Mouse (Mus musculus) hindbrain, embryonic 11.5 days (tissue): ENCODE measurements around the gene Enpp1. TPM values are rescaled to one million over a fixed set of nuclear protein-coding genes. Genes with fewer than 3 reads are reported as not detected.

ENCODE experiments used
- ATAC-seq: fragments of 200-750 bp; cut with Nextera tagmentation; 2 replicates; pipeline ENCODE4 v1.8.0; 2017; ENCODE audit warnings: mild to moderate bottlenecking, moderate TSS enrichment, moderate library complexity; ENCODE audit not compliant: low FRiP score
- DNase-seq: peaks from one replicate; pipeline ENCODE4 v3.0.0-alpha.2; 2015; ENCODE audit warnings: low spot score
- H3K27ac ChIP-seq: fragments of 300-500 bp; sonication (generic); 2 replicates; pipeline ENCODE4 v1.5.1; 2014; ENCODE audit warnings: mild to moderate bottlenecking, low read depth, low read length
- H3K27me3 ChIP-seq: fragments of 300-500 bp; sonication (generic); 2 replicates; pipeline ENCODE4 v1.6.1; 2014; ENCODE audit warnings: mild to moderate bottlenecking, low read length, moderate library complexity, mixed read lengths; ENCODE audit not compliant: control insufficient read depth, insufficient read depth
- H3K36me3 ChIP-seq: fragments of 300-500 bp; sonication (generic); 2 replicates; pipeline ENCODE4 v1.6.1; 2014; ENCODE audit warnings: mild to moderate bottlenecking, low read length, moderate library complexity, mixed read lengths; ENCODE audit not compliant: control insufficient read depth, insufficient read depth
- H3K4me1 ChIP-seq: fragments of 300-500 bp; sonication (generic); replicated peaks from 2 replicates; pipeline ENCODE4 v1.6.1; 2014; ENCODE audit warnings: low read length, mixed read lengths; ENCODE audit not compliant: control insufficient read depth, insufficient read depth
- H3K4me2 ChIP-seq: fragments of 300-500 bp; sonication (generic); replicated peaks from 2 replicates; pipeline ENCODE4 v1.6.1; 2014; ENCODE audit warnings: mild to moderate bottlenecking, low read depth, low read length
- H3K4me3 ChIP-seq: fragments of 300-500 bp; sonication (generic); 2 replicates; pipeline ENCODE4 v1.5.1; 2014; ENCODE audit warnings: low read depth, low read length
- H3K9ac ChIP-seq: fragments of 300-500 bp; sonication (generic); 2 replicates; pipeline ENCODE4 v1.6.1; 2014; ENCODE audit warnings: low read depth, low read length
- H3K9me3 ChIP-seq: fragments of 300-500 bp; sonication (generic); 2 replicates; pipeline ENCODE4 v1.6.1; 2016; ENCODE audit warnings: low read length; ENCODE audit not compliant: control insufficient read depth
- WGBS: fragments of 180-500 bp; shearing (Covaris S2); extraction: QIAGEN DNeasy Blood & Tissue Kit; methylation state at CpG from one replicate; pipeline ENCODE4 v1.1.7; 2014; 5-methylcytosine and 5-hydroxymethylcytosine counted together
- polyA plus RNA-seq: library from polyadenylated mRNA; unstranded; fragments of >200 nt; fragmentation: Nextera tagmentation; extraction: Ambion mirVana; gene quantifications from 2 replicates; pipeline ENCODE4 v1.2.1, GENCODE M21; 2014

The Enpp1 gene
- polyA plus RNA-seq, 1 experiment from 2014 or later = 1.2 TPM

DNA sequence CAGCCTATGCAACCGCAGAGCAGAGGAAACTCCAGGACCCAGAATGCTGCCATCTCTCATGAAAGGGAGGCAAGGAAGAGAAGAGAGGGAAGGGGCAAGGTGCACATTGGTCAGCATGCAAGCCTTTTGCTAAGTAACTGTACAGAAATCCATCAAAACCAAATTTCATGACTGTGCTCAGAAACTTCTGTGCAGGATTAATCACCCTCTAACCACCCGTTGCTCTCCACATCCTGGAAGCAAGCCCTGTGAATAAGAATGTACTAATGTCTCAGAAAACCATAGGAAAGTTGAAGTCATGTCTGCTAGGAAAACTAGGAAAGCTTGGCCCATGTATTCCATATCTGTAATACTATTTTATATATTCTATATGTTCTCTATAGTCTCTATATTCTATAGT, 27.2 kb upstream of the Enpp1 start:
- Histone ChIP-seq H3K36me3 (no peaks in the 10 kb centered on the region), H3K4me1 (no peaks in the 10 kb centered on the region), H3K9ac (no peak overlapping the region), H3K27ac (no peak overlapping the region), H3K4me3 (no peak overlapping the region), H3K27me3 (no peaks in the 10 kb centered on the region), H3K4me2 (no peak overlapping the region), H3K9me3 (no peaks in the 10 kb centered on the region)
- ATAC-seq (no peak), DNase-seq (no peak)
- 82% methylated on average over 2 of the region's 2 CpGs for WGBS

DNA sequence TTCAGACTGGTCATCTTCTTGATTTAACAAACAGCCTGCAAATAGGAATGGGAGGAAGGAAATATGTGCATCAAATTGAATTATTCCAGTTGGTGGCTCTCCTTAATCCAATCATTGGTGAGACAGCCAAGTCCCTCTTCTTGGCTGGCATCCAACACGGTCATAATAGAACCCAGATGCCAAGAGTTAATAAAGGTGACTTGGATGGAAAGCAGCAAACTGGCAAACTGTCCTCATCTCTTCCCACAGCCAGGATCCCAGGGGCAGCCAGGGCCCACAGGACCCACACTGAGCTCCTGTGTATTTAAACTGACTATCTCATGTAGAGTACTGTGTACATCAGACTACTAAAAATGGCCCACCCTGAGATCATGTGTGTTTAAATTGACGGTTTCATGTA, 26.5 kb upstream of the Enpp1 start:
- Histone ChIP-seq H3K27ac (no peak overlapping the region), H3K36me3 (no peaks in the 10 kb centered on the region), H3K9me3 (no peaks in the 10 kb centered on the region), H3K27me3 (no peaks in the 10 kb centered on the region), H3K9ac (no peak overlapping the region), H3K4me3 (no peak overlapping the region), H3K4me1 (no peaks in the 10 kb centered on the region), H3K4me2 (no peak overlapping the region)
- ATAC-seq (no peak), DNase-seq (no peak)
- WGBS = 98% methylated on average over 2 of the region's 2 CpGs

- no peak for ATAC-seq
- WGBS = 90% methylated on average over 5 of the region's 5 CpGs
Measured at GRCm38 (mm10) chr10:24735027-24735777, 23.2 kb upstream of the Enpp1 start.

GRCm38 (mm10) chr10:24727478-24727877, 15.5 kb upstream of the Enpp1 start:
- no peak overlapping the region for H3K9ac ChIP-seq
- 82% methylated on average over 4 of the region's 4 CpGs for WGBS
- no peaks in the 10 kb centered on the region for H3K9me3 ChIP-seq

More at GRCm38 (mm10) chr10:24735027-24735777, 23.2 kb upstream of the Enpp1 start:
- no peaks in the 10 kb centered on the region for H3K27me3 ChIP-seq
- no peak overlapping the region for H3K4me3 ChIP-seq
- no peak overlapping the region for H3K4me2 ChIP-seq
- no peak overlapping the region for H3K27ac ChIP-seq
- H3K9ac ChIP-seq = no peak overlapping the region
- H3K4me1 ChIP-seq = no peaks in the 10 kb centered on the region
- no peaks in the 10 kb centered on the region for H3K36me3 ChIP-seq
- DNase-seq = no peak
- H3K9me3 ChIP-seq = no peaks in the 10 kb centered on the region

GRCm38 (mm10) chr10:24725197-24725596, 13.2 kb upstream of the Enpp1 start:
- DNase-seq (no peak), ATAC-seq (no peak)

More at GRCm38 (mm10) chr10:24727478-24727877, 15.5 kb upstream of the Enpp1 start:
- Histone ChIP-seq H3K4me2 (no peak overlapping the region), H3K36me3 (no peaks in the 10 kb centered on the region), H3K4me1 (no peaks in the 10 kb centered on the region), H3K4me3 (no peak overlapping the region), H3K27ac (no peak overlapping the region), H3K27me3 (no peaks in the 10 kb centered on the region)
- no peak for DNase-seq
- ATAC-seq = no peak

DNA sequence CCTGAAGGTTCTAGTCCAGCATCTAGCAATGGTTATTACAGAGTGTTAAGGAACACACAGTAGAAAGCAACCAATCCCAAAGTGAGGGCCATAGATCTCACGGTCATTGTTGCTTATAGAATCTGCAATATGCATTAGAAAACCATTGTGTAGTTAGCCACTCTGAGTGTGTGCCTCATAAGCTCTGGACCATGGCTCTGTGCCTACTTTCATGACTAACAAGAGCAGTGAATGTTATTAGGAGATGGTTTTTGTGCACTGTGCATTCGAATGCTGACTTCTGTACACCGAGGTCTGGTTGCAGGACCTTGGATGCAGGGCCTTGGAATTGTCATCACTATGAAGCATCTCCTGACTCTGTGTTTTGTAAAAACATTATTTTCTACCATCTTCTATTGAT, 9.9 kb upstream of the Enpp1 start:
- no peak for ATAC-seq
- Histone ChIP-seq H3K27me3 (no peaks in the 10 kb centered on the region), H3K27ac (no peak overlapping the region), H3K4me1 (no peaks in the 10 kb centered on the region), H3K36me3 (no peaks in the 10 kb centered on the region), H3K9ac (no peak overlapping the region), H3K9me3 (no peaks in the 10 kb centered on the region), H3K4me3 (no peak overlapping the region), H3K4me2 (no peak overlapping the region)
- 85% methylated on average over 3 of the region's 3 CpGs for WGBS
- no peak for DNase-seq

More at GRCm38 (mm10) chr10:24725197-24725596, 13.2 kb upstream of the Enpp1 start:
- no peak overlapping the region for H3K4me2 ChIP-seq
- WGBS = 87% methylated on average over 2 of the region's 2 CpGs
- H3K36me3 ChIP-seq = no peaks in the 10 kb centered on the region
- no peak overlapping the region for H3K4me3 ChIP-seq
- no peaks in the 10 kb centered on the region for H3K4me1 ChIP-seq
- H3K9ac ChIP-seq = no peak overlapping the region
- H3K27ac ChIP-seq = no peak overlapping the region
- H3K9me3 ChIP-seq = no peaks in the 10 kb centered on the region
- H3K27me3 ChIP-seq = no peaks in the 10 kb centered on the region

GRCm38 (mm10) chr10:24719383-24719782, 7.4 kb upstream of the Enpp1 start:
- 90% methylated on average over 4 of the region's 4 CpGs for WGBS

GRCm38 (mm10) chr10:24718720-24719119, 6.8 kb upstream of the Enpp1 start:
- Histone ChIP-seq H3K27me3 (no peaks in the 10 kb centered on the region), H3K4me2 (no peak overlapping the region)

More at GRCm38 (mm10) chr10:24719383-24719782, 7.4 kb upstream of the Enpp1 start:
- H3K36me3 ChIP-seq = no peaks in the 10 kb centered on the region
- no peaks in the 10 kb centered on the region for H3K4me1 ChIP-seq
- no peak overlapping the region for H3K4me3 ChIP-seq
- no peak for DNase-seq
- no peak overlapping the region for H3K4me2 ChIP-seq
- H3K9me3 ChIP-seq = no peaks in the 10 kb centered on the region
- H3K27ac ChIP-seq = no peak overlapping the region
- H3K27me3 ChIP-seq = no peaks in the 10 kb centered on the region
- no peak for ATAC-seq
- H3K9ac ChIP-seq = no peak overlapping the region

GRCm38 (mm10) chr10:24718058-24718457, 6.1 kb upstream of the Enpp1 start:
- no peak overlapping the region for H3K4me3 ChIP-seq
- 55% methylated on average over 14 of the region's 14 CpGs for WGBS
- H3K4me1 ChIP-seq = no peaks in the 10 kb centered on the region
- H3K4me2 ChIP-seq = no peak overlapping the region
- H3K36me3 ChIP-seq = no peaks in the 10 kb centered on the region
- no peak overlapping the region for H3K27ac ChIP-seq
- no peaks in the 10 kb centered on the region for H3K27me3 ChIP-seq
- no peak overlapping the region for H3K9ac ChIP-seq
- ATAC-seq = no peak
- no peak for DNase-seq
- H3K9me3 ChIP-seq = no peaks in the 10 kb centered on the region

More at GRCm38 (mm10) chr10:24718720-24719119, 6.8 kb upstream of the Enpp1 start:
- no peak for ATAC-seq
- 64% methylated on average over 11 of the region's 11 CpGs for WGBS
- no peaks in the 10 kb centered on the region for H3K9me3 ChIP-seq
- H3K4me3 ChIP-seq = no peak overlapping the region
- H3K36me3 ChIP-seq = no peaks in the 10 kb centered on the region
- H3K4me1 ChIP-seq = no peaks in the 10 kb centered on the region
- no peak overlapping the region for H3K27ac ChIP-seq
- H3K9ac ChIP-seq = no peak overlapping the region
- DNase-seq = no peak
